Mouse (Mus musculus) mouse embryonic stem cell (cell line): ENCODE data around the gene Vim.

ENCODE experiments used
- in situ Hi-C, 2 experiments: fragments of 300-500 bp; cut with MboI; formaldehyde crosslinking; loops; 1 replicate in 1 of 2; 3 replicates in 1 of 2; pipeline ENCODE4 v1.14.3; 2019 to 2020; ENCODE audit warnings: low sequenced_read_pairs in 2 of 2, low pct_unique_long_range_greater_than_20kb in 1 of 2, mixed read lengths in 1 of 2; ENCODE audit not compliant: unreplicated experiment in 1 of 2

The Vim gene

DNA sequence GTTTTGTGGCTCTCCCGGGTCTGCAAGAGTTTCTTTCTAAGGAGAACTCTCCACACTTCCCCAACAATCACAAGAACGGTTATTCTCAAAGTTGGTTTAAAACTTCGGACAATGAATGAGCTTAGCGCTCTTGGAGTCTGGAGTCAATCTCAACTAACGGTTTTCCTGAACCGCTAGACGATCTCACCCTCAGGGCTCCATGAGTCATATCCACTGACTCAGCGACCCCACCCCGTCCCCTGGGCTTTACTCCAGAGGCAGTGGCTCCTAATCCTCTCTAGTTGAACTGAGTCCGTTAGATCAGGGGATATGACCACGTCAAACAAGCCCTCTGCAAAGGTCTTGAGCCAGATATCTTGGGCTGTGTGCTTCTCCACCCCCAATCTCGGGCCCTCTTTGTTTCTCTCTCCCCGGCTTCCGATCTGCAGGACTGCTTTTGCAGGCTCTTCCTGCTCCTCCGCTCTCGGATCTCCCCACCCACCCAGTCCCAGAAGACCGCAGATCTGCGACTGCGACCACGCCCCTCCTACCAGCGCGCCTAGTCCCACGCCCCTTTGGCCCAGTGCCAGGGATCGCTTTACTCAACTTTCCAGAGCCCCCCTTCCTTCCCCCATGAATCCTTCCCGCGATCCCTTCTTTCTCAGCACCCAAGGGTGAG is at the start of gene Vim:
Gene Vim (plus strand): TSS at position 520 of the 658 bp plus-strand sequence.
- in situ Hi-C loops: no loop called here

GRCm38 (mm10) chr2:13526205-13526604 is 47.5 kb upstream of the Vim start:
- in situ Hi-C loops: no loop called here

DNA sequence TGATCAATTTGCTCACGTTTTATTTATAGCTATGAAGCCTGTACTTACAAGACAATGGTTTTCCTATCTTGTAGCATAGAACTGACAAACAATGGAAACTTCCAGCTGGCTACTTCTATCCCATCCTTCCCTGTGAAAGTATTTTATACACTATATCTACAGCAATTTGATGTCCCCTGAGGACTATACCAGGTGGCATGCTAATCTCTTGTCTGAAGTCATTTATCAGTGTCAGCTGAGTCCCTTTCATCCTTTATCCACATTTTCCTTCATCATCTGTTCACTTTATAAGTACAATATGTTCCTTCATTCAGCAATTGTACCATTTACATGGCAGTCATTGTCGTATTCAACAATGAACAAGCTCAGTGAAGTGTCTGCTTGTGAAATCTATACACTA is 46.6 kb upstream of the Vim start:
- in situ Hi-C loops: no loop called here

DNA sequence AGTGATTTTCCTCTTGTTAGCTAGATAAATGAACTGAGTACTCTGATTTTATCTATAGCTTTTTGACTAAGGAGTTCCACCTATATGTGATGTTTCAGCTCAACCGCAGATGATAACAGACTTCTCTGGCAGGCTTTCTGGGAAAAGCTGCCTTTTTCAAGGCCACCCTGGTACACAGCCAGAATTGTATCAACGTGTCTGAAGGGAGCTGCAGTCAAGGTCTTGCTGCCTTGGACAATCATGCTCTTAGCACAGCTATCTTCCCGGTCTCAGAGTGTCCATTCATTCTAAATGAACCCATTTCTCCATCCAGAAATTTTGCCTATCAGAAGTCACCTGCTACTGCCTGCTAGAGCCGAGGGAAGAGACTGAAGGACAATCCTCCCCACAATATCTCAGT is 46.2 kb upstream of the Vim start:
- in situ Hi-C loops: no loop called here

GRCm38 (mm10) chr2:13529253-13529933 is 44.3 kb upstream of the Vim start:
- in situ Hi-C loops: no loop called here

DNA sequence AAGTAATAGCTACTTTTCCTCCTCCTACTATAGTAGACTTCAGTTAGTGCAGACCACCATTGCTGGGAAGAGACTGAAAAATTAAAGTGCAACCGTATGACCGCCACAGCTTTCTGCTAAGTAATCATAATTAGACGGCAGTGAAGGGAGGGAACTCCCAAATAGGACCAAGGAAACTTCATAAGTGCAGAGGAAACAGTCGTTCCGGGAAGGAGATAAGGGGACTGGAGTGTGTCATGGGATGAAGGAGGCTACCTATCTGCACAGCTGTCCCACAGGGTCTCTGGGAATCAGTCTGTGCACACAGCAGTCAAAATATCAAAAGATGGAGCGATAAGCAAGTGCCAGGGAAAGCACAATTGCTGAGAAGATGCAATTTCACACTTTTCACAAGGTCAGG is 43.1 kb upstream of the Vim start:
- in situ Hi-C loops: no loop called here

DNA sequence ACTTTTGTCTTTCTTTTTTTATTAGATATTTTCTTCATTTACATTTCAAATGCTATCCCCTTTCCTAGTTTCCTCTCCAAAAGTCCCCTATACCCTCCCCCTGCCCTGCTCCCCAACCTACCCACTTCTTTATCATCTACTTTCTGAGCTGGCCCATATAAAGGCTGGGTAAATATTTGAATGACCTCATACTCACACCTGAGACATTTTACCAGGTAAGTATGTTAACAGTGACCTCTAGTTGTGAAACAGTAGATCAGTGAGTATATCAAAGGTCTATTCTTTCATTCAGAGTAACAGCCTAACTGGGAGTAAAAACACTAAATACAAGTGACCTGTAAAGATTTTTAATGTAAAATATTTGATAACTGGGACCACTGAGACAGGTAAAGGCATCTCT is 37.0 kb upstream of the Vim start:
- in situ Hi-C loops: no loop called here

DNA sequence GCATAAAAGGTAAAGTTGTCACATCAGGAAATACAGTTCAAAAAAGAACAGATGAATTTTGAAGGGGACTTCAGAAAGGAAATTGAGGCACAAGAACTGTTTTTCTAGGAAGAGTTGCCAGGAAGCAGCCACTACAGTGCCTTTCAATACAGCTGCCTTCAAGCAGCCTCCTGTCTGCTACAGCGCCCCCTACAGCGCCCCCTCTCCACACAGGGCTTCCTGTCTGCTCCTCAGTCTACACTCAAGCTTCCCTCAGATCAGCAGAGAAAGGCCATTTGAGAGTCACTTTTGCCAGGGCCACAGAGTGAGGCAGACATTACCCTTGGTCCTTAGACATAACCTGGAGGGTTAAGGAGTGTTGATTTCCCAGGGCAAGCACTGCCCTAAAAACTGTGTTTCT is 36.0 kb upstream of the Vim start:
- in situ Hi-C loops: no loop called here

DNA sequence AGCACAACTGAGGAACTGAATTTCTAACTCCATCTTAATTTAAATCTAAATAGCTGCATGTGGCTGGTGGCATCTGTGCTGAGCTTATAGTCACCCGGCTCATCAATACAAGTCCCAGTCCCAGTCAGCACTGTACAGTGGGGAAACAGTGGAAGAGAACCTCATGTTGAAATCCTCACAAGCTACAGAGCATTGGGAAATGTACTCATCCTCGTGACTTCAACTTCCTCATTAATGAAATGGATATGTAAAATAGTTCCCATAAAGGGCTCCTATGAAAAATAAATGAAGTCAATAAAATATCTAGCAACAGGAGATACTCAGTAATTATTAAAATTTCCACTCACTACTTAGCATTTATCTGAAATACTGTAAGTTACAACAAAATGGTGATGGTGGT is 35.5 kb upstream of the Vim start:
- in situ Hi-C loops: no loop called here

DNA sequence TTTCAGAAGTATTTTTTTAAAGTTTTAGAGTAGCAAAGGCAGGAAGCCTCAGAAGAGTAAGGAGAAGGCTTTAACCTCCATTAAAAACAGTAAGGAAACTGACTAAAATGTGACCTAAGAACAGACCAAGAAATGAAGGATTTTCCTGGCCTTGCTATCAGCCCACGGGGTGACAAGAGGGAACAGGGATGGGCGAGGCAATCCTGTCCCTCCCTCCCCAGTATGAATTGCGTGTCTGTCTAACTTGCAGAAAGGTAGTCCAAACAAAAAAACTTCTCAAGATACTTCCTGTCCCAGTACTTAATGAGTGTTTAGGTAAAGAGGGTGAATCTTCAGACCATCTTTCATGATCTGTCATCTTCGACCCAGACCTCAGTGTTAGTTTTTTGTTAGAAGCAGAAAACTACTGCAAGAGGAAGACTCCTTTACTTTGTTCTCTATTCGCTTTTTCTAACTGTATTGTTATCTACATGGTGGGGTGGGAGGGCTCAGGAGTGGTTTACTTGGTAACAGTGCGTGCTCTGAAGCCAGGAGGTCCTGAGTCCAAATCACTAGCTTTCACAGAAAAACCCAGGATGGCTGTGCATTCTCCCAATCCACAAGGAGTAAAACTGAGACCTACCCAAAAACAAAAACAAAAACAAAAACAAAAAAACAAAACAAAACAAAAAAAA is 34.9 kb upstream of the Vim start:
- in situ Hi-C loops: no loop called here

DNA sequence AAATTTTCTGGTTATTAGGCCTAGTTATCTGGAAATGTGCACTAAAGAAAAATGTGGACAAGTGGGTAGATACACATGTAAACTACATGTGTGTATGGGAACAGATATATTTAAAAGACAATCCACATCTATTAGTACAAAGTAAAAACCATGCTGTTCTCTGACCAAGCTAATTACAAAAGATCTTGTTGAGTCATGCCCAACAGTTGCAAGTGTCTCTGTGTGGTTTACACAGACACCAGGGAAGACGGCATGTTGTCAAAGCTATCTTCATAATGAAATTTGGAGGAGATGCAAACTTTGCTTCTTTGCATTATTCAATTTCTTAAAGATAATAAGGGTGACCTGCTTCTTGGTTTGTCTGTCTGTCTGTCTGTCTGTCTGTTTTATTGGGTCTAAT is 33.9 kb upstream of the Vim start:
- in situ Hi-C loops: no loop called here

DNA sequence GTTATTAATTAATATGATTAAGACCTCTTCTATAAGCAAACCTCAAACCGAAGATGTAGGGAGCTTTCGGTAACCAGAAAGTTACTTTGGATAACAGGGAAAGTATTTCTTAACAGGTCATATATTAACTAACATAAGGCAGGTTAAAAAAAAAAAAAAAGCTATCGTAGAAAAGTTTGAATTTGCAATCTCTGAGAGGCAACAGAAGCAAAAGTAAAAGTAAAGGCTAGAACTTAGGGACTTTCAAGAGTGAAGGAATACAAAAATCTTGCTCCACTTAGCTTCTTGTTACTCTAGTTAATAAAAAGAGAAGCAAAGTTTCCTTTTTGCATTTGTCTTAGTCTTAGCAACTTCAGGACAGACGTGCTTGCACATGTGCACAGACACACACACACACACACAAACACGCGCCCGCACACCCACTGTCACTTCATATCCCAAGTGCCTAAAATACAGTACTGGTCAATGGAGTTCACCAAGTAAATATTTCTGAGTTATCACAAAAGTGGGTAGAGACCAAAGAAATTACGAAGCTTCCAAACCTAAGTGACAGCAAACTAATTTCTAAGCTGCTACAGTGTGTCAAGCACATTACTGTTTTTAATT is 30.1 kb upstream of the Vim start:
- in situ Hi-C loops: no loop called here

DNA sequence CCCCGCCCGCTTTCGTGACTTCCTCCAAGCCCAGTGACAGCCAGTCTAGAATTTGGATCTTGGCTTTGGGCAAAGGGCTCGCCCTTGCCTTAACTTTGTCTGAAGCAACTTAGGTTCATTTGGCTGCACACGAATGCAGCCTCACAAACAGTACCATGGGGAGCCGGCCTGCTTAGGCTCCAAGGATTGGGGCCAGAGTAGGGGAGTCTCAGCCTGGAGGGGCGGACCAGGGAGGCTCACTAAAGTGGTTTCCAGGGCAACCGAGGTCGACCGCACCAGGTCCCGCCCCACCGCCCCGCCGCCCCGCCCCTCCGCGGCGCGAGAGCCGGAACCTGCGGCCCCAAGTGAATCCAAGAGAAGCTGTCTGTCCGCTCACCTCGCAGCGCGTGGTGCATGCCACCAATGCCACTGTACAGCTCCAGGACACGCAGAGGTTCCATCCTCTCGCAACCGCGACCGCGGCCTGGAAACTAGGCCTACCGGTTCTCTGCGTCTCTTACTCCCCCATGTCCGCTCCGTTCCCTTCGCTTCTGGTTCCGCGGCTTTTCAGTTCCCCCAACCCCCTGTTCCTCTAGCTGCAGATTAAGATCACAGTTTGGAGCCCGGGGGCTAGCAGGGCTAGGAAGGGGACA is 29.4 kb upstream of the Vim start, which contains the start of gene Trdmt1:
Gene Trdmt1 (minus strand): TSS at position 476 of the 632 bp plus-strand sequence.
- in situ Hi-C loops: no loop called here

DNA sequence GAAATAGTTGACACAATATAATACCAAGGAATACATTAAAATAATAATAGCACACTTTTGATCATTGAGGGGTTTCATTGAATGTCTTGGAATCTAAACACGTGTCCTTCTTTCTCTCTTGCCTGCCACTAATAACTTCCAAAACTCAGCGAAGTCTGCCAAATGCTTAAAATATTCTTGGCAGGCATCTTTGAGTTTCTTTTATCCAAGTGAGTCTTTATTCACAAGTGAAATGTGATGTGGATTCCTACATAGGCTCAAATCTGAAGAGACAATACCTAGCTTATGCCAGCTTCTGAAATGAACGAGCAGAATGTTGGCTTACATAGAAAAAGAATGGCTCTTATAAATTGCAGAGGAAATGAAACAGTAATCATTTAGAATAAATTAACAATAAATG is 25.0 kb upstream of the Vim start:
- in situ Hi-C loops: no loop called here

DNA sequence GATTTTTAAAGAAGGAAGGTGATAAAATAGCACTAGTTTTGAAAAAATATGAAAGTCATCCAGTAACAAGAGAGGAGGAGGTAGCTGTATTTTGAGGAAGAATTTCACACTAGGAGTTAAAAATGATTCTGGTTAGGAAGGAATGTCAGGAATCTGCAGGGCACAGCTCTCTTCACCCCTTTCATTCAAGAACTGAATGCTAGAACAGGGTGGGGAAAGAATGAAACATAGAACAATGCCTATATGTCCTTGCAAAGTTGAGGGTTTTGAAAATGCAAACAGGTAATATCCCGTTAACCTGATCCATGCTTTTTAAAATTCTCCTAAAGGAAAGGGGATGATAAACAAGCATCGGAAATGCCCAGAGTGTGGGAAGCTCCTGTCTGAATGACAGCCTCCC is 19.8 kb upstream of the Vim start:
- in situ Hi-C loops: no loop called here

- in situ Hi-C loops: no loop called here
These were observed 17.5 kb upstream of the Vim start for GRCm38 (mm10) chr2:13556239-13556638.

DNA sequence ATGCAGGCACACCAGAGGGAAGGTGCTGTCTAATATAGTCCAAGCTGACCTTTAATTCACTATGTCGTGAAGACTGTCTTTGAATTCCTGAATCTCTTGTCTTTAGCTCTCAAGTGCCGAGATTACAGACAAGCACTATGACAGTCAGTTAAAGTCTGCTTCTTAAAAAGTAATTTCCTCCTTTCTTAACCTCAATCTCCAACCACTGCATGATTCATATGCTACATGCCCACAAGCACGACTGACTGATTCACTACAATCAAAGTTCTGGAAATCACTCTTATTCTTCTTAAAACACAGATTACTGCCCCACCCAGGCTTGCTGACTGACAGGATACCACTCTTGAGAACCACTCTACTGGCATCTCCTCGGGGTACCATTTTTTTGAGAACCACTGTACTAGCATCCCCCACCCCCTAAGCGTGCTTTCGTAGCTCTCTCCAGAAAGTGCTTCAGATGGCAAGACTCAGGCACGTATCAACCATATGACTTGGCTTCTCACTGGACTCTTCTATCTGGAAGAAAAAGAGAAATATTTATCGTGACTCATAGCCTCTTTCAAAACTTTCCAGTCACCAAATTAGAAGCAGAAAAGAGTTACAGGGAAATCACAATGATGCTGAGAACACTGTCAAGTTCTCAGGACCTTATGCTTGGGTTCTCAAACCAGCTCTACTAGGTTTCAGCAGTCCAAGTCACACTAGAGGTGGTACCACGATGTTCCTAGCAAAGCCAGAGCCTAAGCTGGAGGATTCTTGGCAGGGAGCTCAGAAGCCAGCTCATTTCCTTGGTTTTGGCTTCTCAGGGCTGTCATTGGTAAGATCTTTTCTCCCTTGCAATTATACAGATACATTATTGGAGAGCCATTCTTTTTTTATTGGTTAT is 16.3 kb upstream of the Vim start:
- in situ Hi-C loops: no loop called here

DNA sequence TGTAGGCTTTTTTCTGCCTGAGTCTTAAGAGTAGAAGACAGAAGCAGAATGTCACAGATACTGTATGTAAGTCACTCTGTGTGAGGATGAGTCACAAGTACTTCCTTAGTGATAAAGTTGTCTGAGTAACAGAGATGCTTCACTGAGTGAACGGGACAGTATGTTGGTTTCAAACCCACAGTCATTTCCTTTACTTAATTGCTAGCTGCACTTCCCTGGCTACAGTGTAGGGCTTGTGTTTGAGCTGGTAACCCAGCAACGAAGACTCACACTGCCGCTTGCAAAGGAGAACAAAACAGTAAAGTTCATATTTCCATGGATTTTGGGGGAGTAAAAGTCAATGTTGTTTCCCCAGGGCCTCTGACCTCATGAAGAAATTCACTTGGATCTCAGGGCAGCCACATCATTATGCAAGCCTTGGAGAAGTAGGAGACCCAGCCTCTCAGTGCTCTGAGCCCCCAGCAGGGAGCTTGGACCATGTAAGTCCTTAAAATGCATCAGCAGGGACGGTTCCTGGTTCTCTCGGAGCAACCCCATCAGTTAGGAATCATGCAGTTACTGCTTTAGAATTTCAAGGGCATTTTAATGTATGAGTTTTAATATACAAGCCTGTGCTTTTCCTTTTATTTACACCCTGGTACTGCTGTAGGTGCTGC is 15.0 kb upstream of the Vim start:
- in situ Hi-C loops: no loop called here
